Mouse (Mus musculus) small intestine, adult 2 months (tissue): ENCODE results near the gene Olfr1018.

Experiments
- CTCF ChIP-seq: fragments of 200-500 bp; IDR thresholded peaks from 2 replicates; pipeline ENCODE4 v1.5.1; 2012; ENCODE audit warnings: low read depth, mild to moderate bottlenecking, control low read depth, inconsistent platforms, low read length, moderate library complexity, mixed read lengths; ENCODE audit not compliant: insufficient replicate concordance, insufficient read length; ENCODE audit errors: extremely low read depth
- POLR2A ChIP-seq: fragments of 200-500 bp; IDR thresholded peaks from 2 replicates; pipeline ENCODE4 v1.6.1; 2012; ENCODE audit warnings: low read depth, mild to moderate bottlenecking, control low read depth, inconsistent platforms, low read length, moderate library complexity

GRCm38 (mm10) chr2:85818179-85818578 is at the start of gene Olfr1018:
- TF ChIP-seq POLR2A = no peak
- TF ChIP-seq CTCF = no peak
